Mouse (Mus musculus): ENCODE data around the gene Filip1. TPM values are rescaled to one million over a fixed set of nuclear protein-coding genes. Genes with fewer than 3 reads are reported as not detected.

The Filip1 gene
- polyA plus RNA-seq, 1 experiment from 2014 or later = 10.1 TPM

DNA sequence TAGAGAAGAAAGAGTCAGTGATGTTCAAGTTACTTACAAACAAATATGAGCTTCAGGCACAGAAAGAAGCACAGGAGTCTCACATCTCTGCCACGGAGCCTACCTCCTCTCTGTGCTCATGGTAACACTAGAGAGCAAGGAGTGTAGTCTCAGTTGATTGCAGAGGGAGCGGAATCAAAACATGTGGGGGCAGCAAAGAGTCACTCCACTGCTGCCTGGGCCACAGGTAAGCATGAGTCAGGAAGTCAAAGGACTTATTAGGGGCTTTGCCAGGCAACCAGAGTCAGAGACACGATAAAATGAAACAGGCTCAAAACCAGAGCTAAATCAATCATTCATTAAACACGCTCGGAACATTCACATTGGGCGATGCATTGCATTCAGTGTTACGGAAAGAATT is 146.7 kb downstream of the Filip1 start:
- no peak for ATAC-seq

DNA sequence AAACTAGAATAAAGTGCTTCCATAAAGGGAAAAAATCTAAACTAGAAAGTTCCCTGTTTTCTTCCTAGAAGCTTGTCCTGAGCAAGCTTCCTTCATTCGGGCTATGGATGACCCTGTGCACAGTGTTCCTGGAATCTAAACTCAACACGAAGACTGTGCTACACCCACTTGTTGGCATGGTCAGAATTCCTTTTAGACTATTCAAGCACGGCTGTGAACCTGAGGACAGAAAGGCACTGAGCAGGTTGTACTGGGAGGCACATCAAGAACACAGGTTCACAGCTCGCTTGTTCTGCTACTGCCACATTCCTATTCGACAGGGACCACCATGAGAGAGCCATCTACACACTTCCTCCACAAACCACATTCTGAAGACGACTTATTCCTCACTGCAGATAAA is 150.1 kb downstream of the Filip1 start:
- ATAC-seq (peak; percentile 77), DNase-seq (ENCODE audit: low spot score) (peak; percentile 44)
- Histone ChIP-seq H3K27me3 (replicated peaks; ENCODE audit: insufficient read depth, low read length) (no peaks in the 10 kb centered on the region), H3K4me3 (ENCODE audit: low read depth, low read length) (no peak overlapping the region), H3K36me3 (ENCODE audit: insufficient read depth, low read length) (no peaks in the 10 kb centered on the region), H3K4me1 (ENCODE audit: insufficient read depth, low read depth, low read length) (no peaks in the 10 kb centered on the region), H3K4me2 (replicated peaks; ENCODE audit: low read depth, low read length) (no peak overlapping the region), H3K27ac (ENCODE audit: low read length) (0 out of 2 replicates have a peak overlapping the region, but pooled peaks have one; percentile 34), H3K9me3 (ENCODE audit: low read length) (no peaks in the 10 kb centered on the region), H3K9ac (replicated peaks; ENCODE audit: low read depth) (no peak overlapping the region)
- 0 out of 2 replicates have a peak, but pooled peaks have one; percentile 22 for TF ChIP-seq EP300 (IDR thresholded peaks at IDR 0.05)
- no peak for TF ChIP-seq CTCF (IDR thresholded peaks at IDR 0.05)
- WGBS = 36% methylated on average over 6 of the region's 6 CpGs

More for the DNA sequence above, 146.7 kb downstream of the Filip1 start:
- H3K9me3 ChIP-seq (ENCODE audit: low read length) = no peaks in the 10 kb centered on the region
- no peaks in the 10 kb centered on the region for H3K36me3 ChIP-seq (ENCODE audit: insufficient read depth, low read length)
- no peak overlapping the region for H3K27ac ChIP-seq (ENCODE audit: low read length)
- H3K4me3 ChIP-seq (ENCODE audit: low read depth, low read length) = no peak overlapping the region
- H3K4me1 ChIP-seq (ENCODE audit: insufficient read depth, low read depth, low read length) = peaks cover 6% of the 10 kb centered on the region; the same call in 1 of the 2 replicates
- no peak overlapping the region for H3K4me2 ChIP-seq (replicated peaks; ENCODE audit: low read depth, low read length)
- DNase-seq (ENCODE audit: low spot score) = no peak
- H3K9ac ChIP-seq (replicated peaks; ENCODE audit: low read depth) = no peak overlapping the region
- 63% methylated on average over 7 of the region's 7 CpGs for whole genome bisulfite sequencing
- H3K27me3 ChIP-seq (replicated peaks; ENCODE audit: insufficient read depth, low read length) = no peaks in the 10 kb centered on the region
- TF ChIP-seq EP300 (IDR thresholded peaks at IDR 0.05) (no peak), CTCF (IDR thresholded peaks at IDR 0.05) (peak; percentile 56)

DNA sequence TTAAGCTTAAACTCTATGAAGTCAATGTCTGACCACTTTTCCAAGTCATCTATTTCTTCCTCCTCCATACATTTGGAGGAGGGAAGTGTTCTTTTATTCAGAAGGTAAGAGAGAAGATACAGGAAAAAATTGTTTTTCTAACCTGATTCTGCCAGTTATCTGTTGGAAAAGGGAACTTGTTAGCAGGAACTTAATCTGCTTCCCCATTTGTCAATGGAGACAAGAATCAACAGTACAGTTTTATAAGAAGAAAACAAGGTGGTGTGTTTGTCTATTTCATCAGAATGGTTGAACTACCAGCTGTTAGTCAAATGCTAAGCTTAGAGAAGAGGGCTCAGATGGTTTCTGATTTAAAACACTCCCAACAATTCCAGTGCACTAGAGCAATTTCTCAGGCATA is 165.6 kb downstream of the Filip1 start:
- Histone ChIP-seq H3K4me3 (ENCODE audit: low read depth, low read length) (no peak overlapping the region), H3K4me2 (replicated peaks; ENCODE audit: low read depth, low read length) (no peak overlapping the region), H3K27me3 (replicated peaks; ENCODE audit: insufficient read depth, low read length) (no peaks in the 10 kb centered on the region), H3K27ac (ENCODE audit: low read length) (no peak overlapping the region), H3K9me3 (ENCODE audit: low read length) (no peaks in the 10 kb centered on the region), H3K36me3 (ENCODE audit: insufficient read depth, low read length) (no peaks in the 10 kb centered on the region), H3K4me1 (ENCODE audit: insufficient read depth, low read depth, low read length) (0 out of 2 replicates have a peak, but pooled peaks cover 3% of the 10 kb centered on the region), H3K9ac (replicated peaks; ENCODE audit: low read depth) (no peak overlapping the region)
- no peak for TF ChIP-seq CTCF (IDR thresholded peaks at IDR 0.05)
- no peak for TF ChIP-seq EP300 (IDR thresholded peaks at IDR 0.05)
- ATAC-seq = no peak
- DNase-seq (ENCODE audit: low spot score) = no peak

DNA sequence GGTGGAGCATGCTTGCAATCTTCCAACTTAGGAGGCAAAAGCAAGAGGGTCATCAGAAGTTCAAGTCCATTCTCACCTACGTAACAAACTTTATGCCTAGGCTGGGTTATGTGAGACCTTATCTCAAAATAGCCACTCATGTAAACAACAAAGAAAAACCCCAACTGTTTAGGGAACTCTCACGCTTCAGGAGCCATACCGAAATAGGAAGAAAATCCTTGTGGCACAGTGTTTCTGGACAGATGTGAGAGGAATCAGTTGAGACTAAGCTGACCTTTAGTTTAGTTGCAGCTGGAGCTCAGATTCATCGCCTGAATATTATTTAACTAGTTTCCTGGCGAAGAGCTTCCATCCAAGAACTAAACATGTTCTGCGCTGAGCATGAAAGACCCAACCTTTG is 170.0 kb downstream of the Filip1 start:
- peak; percentile 21 for ATAC-seq
- Histone ChIP-seq H3K4me3 (ENCODE audit: low read depth, low read length) (no peak overlapping the region), H3K4me2 (replicated peaks; ENCODE audit: low read depth, low read length) (no peak overlapping the region), H3K4me1 (ENCODE audit: insufficient read depth, low read depth, low read length) (0 out of 2 replicates have a peak, but pooled peaks cover 3% of the 10 kb centered on the region), H3K9me3 (ENCODE audit: low read length) (no peaks in the 10 kb centered on the region), H3K9ac (replicated peaks; ENCODE audit: low read depth) (no peak overlapping the region), H3K27me3 (replicated peaks; ENCODE audit: insufficient read depth, low read length) (no peaks in the 10 kb centered on the region), H3K27ac (ENCODE audit: low read length) (no peak overlapping the region), H3K36me3 (ENCODE audit: insufficient read depth, low read length) (no peaks in the 10 kb centered on the region)
- DNase-seq (ENCODE audit: low spot score) = no peak
- WGBS = 18% methylated on average over 6 of the region's 6 CpGs
- TF ChIP-seq CTCF (IDR thresholded peaks at IDR 0.05) (no peak), EP300 (IDR thresholded peaks at IDR 0.05) (no peak)

DNA sequence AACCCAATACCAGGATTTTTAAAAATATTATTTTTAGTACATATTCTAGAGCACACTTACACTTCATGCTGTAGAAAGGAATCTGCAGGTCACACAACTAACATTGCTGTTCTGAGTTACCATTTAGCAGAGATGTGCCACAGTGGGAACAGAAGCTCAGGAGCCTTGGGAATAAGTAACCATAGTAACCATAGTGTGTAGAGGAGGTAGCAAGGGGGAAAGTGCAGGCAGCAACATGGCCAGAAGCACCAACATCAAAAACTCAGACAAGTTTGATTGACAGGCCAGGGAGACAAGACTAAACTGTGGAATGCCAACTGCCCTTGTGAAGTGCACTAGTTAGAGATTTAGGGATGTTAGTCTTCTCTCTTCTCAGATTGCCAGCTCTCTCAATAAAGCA is 170.6 kb downstream of the Filip1 start:
- Histone ChIP-seq H3K36me3 (ENCODE audit: insufficient read depth, low read length) (no peaks in the 10 kb centered on the region), H3K4me3 (ENCODE audit: low read depth, low read length) (no peak overlapping the region), H3K4me2 (replicated peaks; ENCODE audit: low read depth, low read length) (no peak overlapping the region), H3K27ac (ENCODE audit: low read length) (no peak overlapping the region), H3K27me3 (replicated peaks; ENCODE audit: insufficient read depth, low read length) (no peaks in the 10 kb centered on the region), H3K9me3 (ENCODE audit: low read length) (no peaks in the 10 kb centered on the region), H3K9ac (replicated peaks; ENCODE audit: low read depth) (no peak overlapping the region), H3K4me1 (ENCODE audit: insufficient read depth, low read depth, low read length) (0 out of 2 replicates have a peak, but pooled peaks cover 3% of the 10 kb centered on the region)
- no peak for TF ChIP-seq EP300 (IDR thresholded peaks at IDR 0.05)
- TF ChIP-seq CTCF (IDR thresholded peaks at IDR 0.05) = no peak
- no peak for DNase-seq (ENCODE audit: low spot score)
- no peak for ATAC-seq

DNA sequence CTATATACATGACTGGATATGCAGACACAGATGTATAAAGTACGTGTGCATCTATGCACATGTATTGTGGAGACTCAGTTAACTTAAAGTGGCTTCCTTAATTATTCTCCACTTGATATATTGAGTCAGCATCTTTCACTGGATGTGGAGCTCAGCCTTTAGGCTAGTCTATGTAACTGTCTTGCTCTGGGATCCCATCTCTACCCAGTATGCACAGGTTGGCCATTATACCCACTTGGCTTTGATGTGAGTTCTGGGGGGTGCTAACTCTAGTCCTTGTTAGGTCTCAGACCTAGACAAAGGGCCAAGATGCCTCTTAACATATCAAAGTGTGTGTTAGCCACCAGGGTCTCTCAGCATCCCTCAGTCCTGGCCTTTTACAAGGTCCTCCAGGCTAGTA is 181.4 kb downstream of the Filip1 start:
- Histone ChIP-seq H3K4me1 (ENCODE audit: insufficient read depth, low read depth, low read length) (no peaks in the 10 kb centered on the region; the same call in 1 of the 2 replicates), H3K4me3 (ENCODE audit: low read depth, low read length) (no peak overlapping the region), H3K9me3 (ENCODE audit: low read length) (no peaks in the 10 kb centered on the region), H3K9ac (replicated peaks; ENCODE audit: low read depth) (no peak overlapping the region), H3K27ac (ENCODE audit: low read length) (no peak overlapping the region), H3K27me3 (replicated peaks; ENCODE audit: insufficient read depth, low read length) (no peaks in the 10 kb centered on the region), H3K4me2 (replicated peaks; ENCODE audit: low read depth, low read length) (no peak overlapping the region), H3K36me3 (ENCODE audit: insufficient read depth, low read length) (no peaks in the 10 kb centered on the region)
- DNase-seq (ENCODE audit: low spot score) = no peak
- WGBS = 86% methylated on average over 1 of the region's 1 CpGs
- no peak for ATAC-seq
- TF ChIP-seq EP300 (IDR thresholded peaks at IDR 0.05) = no peak
- TF ChIP-seq CTCF (IDR thresholded peaks at IDR 0.05) = no peak

DNA sequence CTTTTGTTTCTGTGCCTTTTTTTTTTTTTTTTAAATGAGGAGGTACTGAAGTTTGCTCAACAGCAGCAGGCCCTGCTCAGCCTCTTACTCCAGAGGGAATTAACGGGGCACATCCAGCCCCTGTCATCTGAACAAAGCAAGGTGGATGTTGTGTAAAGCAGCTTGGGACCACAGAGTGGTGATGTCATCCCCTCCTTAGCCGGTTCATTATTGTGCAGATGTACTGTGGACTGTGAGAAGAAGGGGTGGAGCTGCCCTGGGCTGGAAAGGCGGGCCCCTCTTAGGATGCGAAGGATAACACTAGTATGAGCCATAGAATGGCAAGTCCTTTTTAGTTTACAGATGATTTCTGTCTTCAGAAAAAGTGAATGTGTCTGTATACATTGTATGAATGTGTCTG is 181.8 kb downstream of the Filip1 start:
- Histone ChIP-seq H3K4me1 (ENCODE audit: insufficient read depth, low read depth, low read length) (no peaks in the 10 kb centered on the region; the same call in 1 of the 2 replicates), H3K4me2 (replicated peaks; ENCODE audit: low read depth, low read length) (no peak overlapping the region), H3K9ac (replicated peaks; ENCODE audit: low read depth) (no peak overlapping the region), H3K9me3 (ENCODE audit: low read length) (no peaks in the 10 kb centered on the region), H3K36me3 (ENCODE audit: insufficient read depth, low read length) (no peaks in the 10 kb centered on the region), H3K4me3 (ENCODE audit: low read depth, low read length) (no peak overlapping the region), H3K27ac (ENCODE audit: low read length) (no peak overlapping the region), H3K27me3 (replicated peaks; ENCODE audit: insufficient read depth, low read length) (no peaks in the 10 kb centered on the region)
- ATAC-seq = peak; percentile 85
- WGBS = 32% methylated on average over 4 of the region's 4 CpGs
- peak; percentile 46 for DNase-seq (ENCODE audit: low spot score)
- TF ChIP-seq EP300 (IDR thresholded peaks at IDR 0.05) = no peak
- no peak for TF ChIP-seq CTCF (IDR thresholded peaks at IDR 0.05)
